Mouse (Mus musculus) heart, embryonic 11.5 days (tissue): ENCODE results near the gene Bach2. TPM values are rescaled to one million over a fixed set of nuclear protein-coding genes. Genes with fewer than 3 reads are reported as not detected.

Source experiments
- ATAC-seq: fragments of 200-750 bp; cut with Nextera tagmentation; replicated peaks from 2 replicates; pipeline ENCODE4 v1.8.0; 2017; ENCODE audit warnings: moderate library complexity; ENCODE audit not compliant: insufficient number of reproducible peaks, low FRiP score, low TSS enrichment
- H3K27ac ChIP-seq: fragments of 300-500 bp; sonication (generic); 2 replicates; pipeline ENCODE4 v1.5.1; 2014; ENCODE audit warnings: mild to moderate bottlenecking, low read depth, low read length
- H3K27me3 ChIP-seq: fragments of 300-500 bp; sonication (generic); 2 replicates; pipeline ENCODE4 v1.6.1; 2014; ENCODE audit warnings: mild to moderate bottlenecking, low read length, mixed read lengths; ENCODE audit not compliant: control insufficient read depth, insufficient read depth
- H3K36me3 ChIP-seq: fragments of 300-500 bp; sonication (generic); 2 replicates; pipeline ENCODE4 v1.6.1; 2014; ENCODE audit warnings: mild to moderate bottlenecking, low read length, moderate library complexity, mixed read lengths; ENCODE audit not compliant: control insufficient read depth, insufficient read depth
- H3K4me1 ChIP-seq: fragments of 300-500 bp; sonication (generic); 2 replicates; pipeline ENCODE4 v1.6.1; 2014; ENCODE audit warnings: low read length; ENCODE audit not compliant: control insufficient read depth, insufficient read depth
- H3K4me2 ChIP-seq: fragments of 300-500 bp; sonication (generic); 2 replicates; pipeline ENCODE4 v1.6.1; 2014; ENCODE audit warnings: mild to moderate bottlenecking, moderate library complexity
- H3K4me3 ChIP-seq: fragments of 300-500 bp; sonication (generic); 2 replicates; pipeline ENCODE4 v1.5.1; 2014; ENCODE audit warnings: low read depth, low read length
- H3K9ac ChIP-seq: fragments of 300-500 bp; sonication (generic); 2 replicates; pipeline ENCODE4 v1.6.1; 2014; ENCODE audit warnings: mild to moderate bottlenecking, low read depth, low read length, moderate library complexity
- H3K9me3 ChIP-seq: fragments of 300-500 bp; sonication (generic); replicated peaks from 2 replicates; pipeline ENCODE4 v1.6.1; 2016; ENCODE audit warnings: low read length; ENCODE audit not compliant: control insufficient read depth
- WGBS: fragments of 180-500 bp; shearing (Covaris S2); extraction: QIAGEN DNeasy Blood & Tissue Kit; methylation state at CpG from one replicate; pipeline ENCODE4 v1.1.7; 2014; ENCODE audit not compliant: insufficient replicate concordance; 5-methylcytosine and 5-hydroxymethylcytosine counted together
- polyA plus RNA-seq: library from polyadenylated mRNA; unstranded; fragments of >200 nt; fragmentation: Nextera tagmentation; extraction: Ambion mirVana; gene quantifications from 2 replicates; pipeline ENCODE4 v1.2.1, GENCODE M21; 2014

Bach2 gene
- polyA plus RNA-seq, 1 experiment from 2014 or later: 8.0 TPM

DNA sequence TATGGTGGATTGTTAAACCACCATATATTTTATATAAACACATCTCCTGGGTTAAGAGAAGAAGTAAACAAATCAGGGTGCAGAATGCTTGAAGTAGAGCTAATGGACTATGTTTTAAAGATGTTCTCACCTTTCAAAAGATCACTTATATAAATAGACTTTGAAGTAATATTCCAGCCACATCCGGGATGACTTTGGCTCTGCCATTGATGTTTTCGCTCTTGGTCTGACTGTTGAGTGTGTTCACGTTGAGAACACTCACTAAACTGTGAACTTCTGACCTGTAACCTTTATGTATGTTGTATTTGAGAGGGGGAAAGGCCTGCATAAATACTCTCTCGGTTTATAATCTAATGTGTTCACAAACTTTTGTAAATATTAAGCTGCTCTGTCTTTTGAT is 20.2 kb upstream of the Bach2 start:
- WGBS: 77% methylated on average over 4 of the region's 4 CpGs
- Histone ChIP-seq H3K9me3 (no peaks in the 10 kb centered on the region), H3K4me3 (no peak overlapping the region), H3K9ac (no peak overlapping the region), H3K27ac (no peak overlapping the region), H3K27me3 (no peaks in the 10 kb centered on the region), H3K36me3 (no peaks in the 10 kb centered on the region), H3K4me2 (no peak overlapping the region), H3K4me1 (no peaks in the 10 kb centered on the region)
- no peak for ATAC-seq

GRCm38 (mm10) chr4:32219428-32220128 is 19.0 kb upstream of the Bach2 start:
- H3K9ac ChIP-seq: no peak overlapping the region
- H3K36me3 ChIP-seq: no peaks in the 10 kb centered on the region
- H3K4me2 ChIP-seq: no peak overlapping the region
- no peak overlapping the region for H3K27ac ChIP-seq
- no peaks in the 10 kb centered on the region for H3K4me1 ChIP-seq
- H3K9me3 ChIP-seq: no peaks in the 10 kb centered on the region
- WGBS: 68% methylated on average over 10 of the region's 10 CpGs
- ATAC-seq: no peak
- H3K4me3 ChIP-seq: no peak overlapping the region
- H3K27me3 ChIP-seq: no peaks in the 10 kb centered on the region

DNA sequence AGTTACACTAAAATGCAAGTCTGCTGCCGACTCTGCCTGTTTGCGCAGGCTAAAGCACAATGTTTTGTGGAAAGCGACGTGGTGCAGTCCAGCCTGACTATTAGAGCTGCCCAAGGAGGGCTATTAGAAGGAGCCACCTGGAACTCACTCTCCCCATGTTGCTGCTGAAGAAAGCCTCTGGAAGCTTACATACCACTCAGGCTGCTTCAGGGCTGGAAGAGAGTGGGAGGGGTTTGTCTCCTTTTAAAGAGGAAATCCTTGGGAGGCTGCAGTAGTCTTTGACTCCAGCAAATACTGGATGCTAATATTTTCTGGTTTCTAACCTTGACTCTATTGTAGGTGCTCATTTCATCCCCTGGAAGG is 18.5 kb upstream of the Bach2 start:
- no peak overlapping the region for H3K4me2 ChIP-seq
- H3K4me3 ChIP-seq: no peak overlapping the region
- no peak overlapping the region for H3K9ac ChIP-seq
- no peaks in the 10 kb centered on the region for H3K4me1 ChIP-seq
- no peak overlapping the region for H3K27ac ChIP-seq
- no peak for ATAC-seq
- no peaks in the 10 kb centered on the region for H3K36me3 ChIP-seq
- no peaks in the 10 kb centered on the region for H3K27me3 ChIP-seq
- 70% methylated on average over 4 of the region's 4 CpGs for whole genome bisulfite sequencing
- H3K9me3 ChIP-seq: no peaks in the 10 kb centered on the region

DNA sequence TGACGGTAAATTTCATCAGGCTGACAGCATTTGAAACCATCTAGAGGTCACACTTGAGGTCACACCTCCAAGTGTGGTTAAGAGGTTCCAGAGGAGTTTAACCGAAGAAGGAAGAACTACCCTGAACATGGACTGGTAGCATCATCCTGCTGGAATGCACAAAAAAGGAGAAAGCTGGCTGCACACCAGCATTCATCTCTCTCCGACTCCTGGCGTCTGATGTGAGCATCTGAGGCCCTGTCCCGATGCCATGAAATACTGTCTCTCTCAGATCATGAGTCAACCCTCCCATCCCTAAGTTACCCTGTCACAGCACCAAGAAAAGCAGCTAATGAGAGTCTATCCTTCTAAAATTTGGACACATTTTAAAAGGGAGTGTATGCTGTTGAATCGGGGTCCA is 17.6 kb upstream of the Bach2 start:
- ATAC-seq: no peak
- WGBS: 61% methylated on average over 6 of the region's 6 CpGs
- no peaks in the 10 kb centered on the region for H3K4me1 ChIP-seq

DNA sequence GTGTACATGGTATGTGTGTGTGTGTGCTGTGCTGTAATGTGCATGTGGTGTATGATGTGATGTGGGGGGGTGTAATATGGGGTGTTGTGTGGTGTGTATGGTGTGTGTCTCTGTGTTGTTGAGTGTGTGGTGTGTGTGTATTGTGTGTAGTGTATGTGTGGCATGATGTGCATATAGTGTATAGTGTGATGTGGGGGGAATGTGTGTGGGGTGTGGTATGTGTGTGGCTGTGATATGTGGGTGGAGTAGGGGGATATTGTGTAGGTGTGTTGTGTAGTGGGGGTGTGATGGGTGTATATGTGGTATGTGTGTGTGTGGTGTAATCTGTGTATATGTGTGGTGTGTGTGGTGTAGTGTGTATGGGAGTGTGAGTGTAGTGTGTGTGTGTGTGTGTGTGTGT is 15.0 kb upstream of the Bach2 start:
- Histone ChIP-seq H3K4me3 (no peak overlapping the region), H3K27me3 (no peaks in the 10 kb centered on the region), H3K4me1 (peaks cover under 1% of the 10 kb centered on the region; the same call in 1 of the 2 replicates), H3K9me3 (no peaks in the 10 kb centered on the region), H3K4me2 (no peak overlapping the region), H3K36me3 (no peaks in the 10 kb centered on the region), H3K27ac (no peak overlapping the region), H3K9ac (no peak overlapping the region)
- no peak for ATAC-seq

More for the DNA sequence above, 17.6 kb upstream of the Bach2 start:
- Histone ChIP-seq H3K27me3 (no peaks in the 10 kb centered on the region), H3K9ac (no peak overlapping the region), H3K4me2 (no peak overlapping the region), H3K27ac (no peak overlapping the region), H3K4me3 (no peak overlapping the region), H3K9me3 (no peaks in the 10 kb centered on the region), H3K36me3 (no peaks in the 10 kb centered on the region)

- Histone ChIP-seq H3K27me3 (no peaks in the 10 kb centered on the region), H3K27ac (no peak overlapping the region), H3K9ac (no peak overlapping the region), H3K9me3 (no peaks in the 10 kb centered on the region), H3K4me1 (peaks cover 2% of the 10 kb centered on the region), H3K36me3 (no peaks in the 10 kb centered on the region), H3K4me2 (no peak overlapping the region), H3K4me3 (no peak overlapping the region)
- WGBS: 81% methylated on average over 2 of the region's 2 CpGs
- ATAC-seq: no peak
These were observed 13.4 kb upstream of the Bach2 start for GRCm38 (mm10) chr4:32225191-32225590.

DNA sequence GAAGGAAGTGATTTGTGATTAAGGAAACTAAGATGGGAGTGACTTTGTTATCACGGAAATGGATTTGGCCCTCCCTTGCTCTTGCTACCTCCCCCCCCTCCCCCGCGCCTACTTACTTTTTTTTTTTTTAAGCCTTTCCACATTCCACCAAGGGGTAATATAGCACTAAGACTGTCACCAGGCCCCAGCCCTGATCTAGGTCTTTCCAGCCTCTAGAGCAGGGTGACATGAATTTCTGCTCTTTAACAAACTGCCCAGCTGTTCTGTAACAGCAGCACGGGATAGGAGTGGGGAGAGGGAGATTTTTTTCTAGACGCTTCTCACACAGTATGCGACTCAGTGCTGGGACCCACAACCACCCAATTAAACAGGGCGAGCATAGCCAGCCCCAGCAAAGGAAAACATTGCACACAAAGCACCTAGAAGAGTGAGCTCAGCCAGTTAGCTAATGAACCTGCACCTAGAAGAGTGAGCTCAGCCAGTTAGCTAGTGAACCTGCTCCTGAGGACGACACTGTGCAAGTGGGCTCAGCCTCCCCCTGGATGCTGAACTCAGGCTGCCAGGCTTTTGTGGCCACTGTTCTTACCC is 10.5 kb upstream of the Bach2 start:
- 52% methylated on average over 8 of the region's 8 CpGs for WGBS
- Histone ChIP-seq H3K27ac (no peak overlapping the region), H3K4me2 (no peak overlapping the region), H3K4me1 (peaks cover 2% of the 10 kb centered on the region), H3K27me3 (no peaks in the 10 kb centered on the region), H3K4me3 (no peak overlapping the region), H3K36me3 (no peaks in the 10 kb centered on the region), H3K9ac (no peak overlapping the region), H3K9me3 (no peaks in the 10 kb centered on the region)
- no peak for ATAC-seq

- H3K9me3 ChIP-seq: no peaks in the 10 kb centered on the region
- WGBS: 79% methylated on average over 10 of the region's 10 CpGs
- H3K4me1 ChIP-seq: peaks cover 2% of the 10 kb centered on the region
- H3K27me3 ChIP-seq: no peaks in the 10 kb centered on the region
- H3K9ac ChIP-seq: no peak overlapping the region
- H3K36me3 ChIP-seq: no peaks in the 10 kb centered on the region
- H3K4me3 ChIP-seq: no peak overlapping the region
- no peak overlapping the region for H3K4me2 ChIP-seq
- no peak overlapping the region for H3K27ac ChIP-seq
- no peak for ATAC-seq
These were observed 9.3 kb upstream of the Bach2 start for GRCm38 (mm10) chr4:32229266-32229665.
